Mouse (Mus musculus) lung, adult 2 months (tissue): ENCODE results near the gene Hba-a1.

Experiments used
- CTCF ChIP-seq: fragments of 200-500 bp; IDR thresholded peaks from 2 replicates; pipeline ENCODE4 v1.5.1; 2011; ENCODE audit warnings: mild to moderate bottlenecking, low read length, control low read depth; ENCODE audit not compliant: insufficient read depth
- POLR2A ChIP-seq: fragments of 200-500 bp; IDR thresholded peaks from 2 replicates; pipeline ENCODE4 v1.6.1; 2011; ENCODE audit warnings: low read depth, mild to moderate bottlenecking, control low read depth, low read length, borderline replicate concordance; ENCODE audit errors: extremely low read depth

DNA sequence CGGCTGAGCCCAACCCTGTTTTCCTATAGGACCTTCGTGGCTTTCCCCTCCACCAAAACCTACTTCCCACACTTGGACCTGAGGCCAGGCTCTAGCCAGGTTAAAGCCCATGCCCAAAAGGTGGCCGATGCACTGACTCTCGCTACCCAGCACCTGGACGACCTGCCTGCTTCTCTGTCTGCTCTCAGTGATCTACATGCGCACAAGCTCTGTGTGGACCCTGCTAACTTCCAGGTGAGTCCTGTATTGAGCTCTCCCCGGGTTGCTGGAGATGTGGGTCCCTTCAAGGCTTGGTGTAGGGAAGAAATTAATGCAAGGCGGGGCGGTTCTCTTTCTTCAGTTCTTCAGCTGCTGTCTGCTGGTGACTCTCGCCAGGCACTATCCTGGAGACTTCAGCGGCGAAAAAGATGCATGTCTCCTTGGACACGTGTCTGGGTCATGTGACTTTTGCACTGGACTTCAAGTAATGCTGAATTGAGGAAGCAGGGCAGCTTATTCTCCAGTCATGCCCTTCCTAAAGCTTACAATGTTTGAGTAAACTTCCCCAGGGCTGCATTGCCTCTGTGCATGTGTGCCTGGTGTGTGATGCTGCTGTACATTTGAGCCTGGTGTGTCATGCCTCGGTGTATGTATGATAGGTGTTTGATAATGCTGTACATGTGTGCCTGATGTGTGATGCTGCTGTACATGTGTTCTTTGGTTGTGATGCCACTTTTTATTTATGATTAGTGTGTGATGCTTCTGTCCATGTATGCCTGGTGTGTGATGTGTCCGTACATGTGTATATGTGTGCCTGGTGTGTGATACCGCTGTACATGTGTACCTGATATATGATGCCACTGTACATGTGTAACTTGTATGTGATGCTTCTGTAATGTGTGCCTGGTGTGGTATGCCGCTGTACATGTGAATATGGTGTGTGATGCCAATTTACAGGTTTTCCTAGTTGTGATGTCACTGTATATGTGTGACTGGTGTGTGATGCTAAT is 17.3 kb downstream of the Hba-a1 start:
- TF ChIP-seq CTCF = no peak
- TF ChIP-seq POLR2A = no peak
